Mouse (Mus musculus): ENCODE data around the gene Med16. TPM values are rescaled to one million over a fixed set of nuclear protein-coding genes. Genes with fewer than 3 reads are reported as not detected.
A peak's percentile ranks its signal among the peaks of the same experiment; 100 is the strongest.

Gene Med16
- polyA plus RNA-seq, 1 experiment from 2014 or later, result 56.6 TPM

DNA sequence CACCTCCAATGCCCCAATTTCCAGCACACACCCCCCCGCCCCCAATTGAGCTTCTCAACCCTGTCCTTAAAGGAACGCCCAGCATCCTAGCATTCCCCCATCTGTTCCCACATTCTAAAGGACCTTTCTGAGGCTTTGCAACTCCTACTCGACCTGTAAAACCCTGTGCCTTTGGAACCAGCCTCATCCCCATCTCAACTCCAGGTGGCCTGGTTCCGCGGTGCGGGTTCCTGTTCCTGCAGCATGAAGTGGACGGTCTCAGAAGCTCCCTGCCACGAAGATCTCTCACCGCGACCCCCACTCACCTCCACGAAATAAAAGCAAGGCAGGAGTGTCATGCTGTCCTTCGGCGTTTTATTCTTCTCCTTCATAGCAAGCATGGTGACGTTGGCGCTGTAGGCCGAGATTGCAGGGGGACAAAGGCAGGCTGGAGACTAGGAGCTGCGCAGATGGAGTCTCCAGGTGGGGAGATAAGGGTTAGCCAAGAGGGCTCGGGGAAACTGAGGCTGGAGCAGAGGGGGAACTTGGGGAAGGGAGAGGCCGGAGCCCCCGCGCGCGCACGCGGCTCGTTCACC, 34.9 kb downstream of the Med16 start:
- Histone ChIP-seq H3K27ac (ENCODE audit: low read length) (peak overlapping the region; percentile 90), H3K4me3 (ENCODE audit: low read depth, low read length) (peak overlapping the region; percentile 50), H3K4me1 (ENCODE audit: control insufficient read depth, insufficient read depth, low read length) (peaks cover 36% of the 10 kb centered on the region), H3K36me3 (ENCODE audit: control insufficient read depth, insufficient read depth, low read length) (peaks cover 6% of the 10 kb centered on the region; the same call in 1 of the 2 replicates), H3K9ac (ENCODE audit: low read depth, low read length) (peak overlapping the region; percentile 75), H3K27me3 (ENCODE audit: control insufficient read depth, insufficient read depth, low read depth, low read length) (no peaks in the 10 kb centered on the region), H3K4me2 (ENCODE audit: low read length) (peak overlapping the region; percentile 97), H3K9me3 (replicated peaks; ENCODE audit: control insufficient read depth, low read length, poor library complexity, severe bottlenecking) (no peaks in the 10 kb centered on the region)
- 0% methylated on average over 20 of the region's 26 CpGs for WGBS
- ATAC-seq, result peak; percentile 53

- H3K4me3 ChIP-seq (ENCODE audit: low read depth, low read length), result peak overlapping the region; percentile 50
- H3K4me2 ChIP-seq (ENCODE audit: low read length), result peak overlapping the region; percentile 97
- 3% methylated on average over 6 of the region's 6 CpGs for WGBS
- H3K27ac ChIP-seq (ENCODE audit: low read length), result peak overlapping the region; percentile 90
- H3K4me1 ChIP-seq (ENCODE audit: control insufficient read depth, insufficient read depth, low read length), result peaks cover 36% of the 10 kb centered on the region
- H3K36me3 ChIP-seq (ENCODE audit: control insufficient read depth, insufficient read depth, low read length), result peaks cover 6% of the 10 kb centered on the region; the same call in 1 of the 2 replicates
- H3K27me3 ChIP-seq (ENCODE audit: control insufficient read depth, insufficient read depth, low read depth, low read length), result no peaks in the 10 kb centered on the region
- H3K9me3 ChIP-seq (replicated peaks; ENCODE audit: control insufficient read depth, low read length, poor library complexity, severe bottlenecking), result no peaks in the 10 kb centered on the region
- H3K9ac ChIP-seq (ENCODE audit: low read depth, low read length), result peak overlapping the region; percentile 75
- ATAC-seq, result peak; percentile 8; the same call in 1 of the 2 replicates
These were observed 35.4 kb downstream of the Med16 start for GRCm38 (mm10) chr10:79873313-79873712.

DNA sequence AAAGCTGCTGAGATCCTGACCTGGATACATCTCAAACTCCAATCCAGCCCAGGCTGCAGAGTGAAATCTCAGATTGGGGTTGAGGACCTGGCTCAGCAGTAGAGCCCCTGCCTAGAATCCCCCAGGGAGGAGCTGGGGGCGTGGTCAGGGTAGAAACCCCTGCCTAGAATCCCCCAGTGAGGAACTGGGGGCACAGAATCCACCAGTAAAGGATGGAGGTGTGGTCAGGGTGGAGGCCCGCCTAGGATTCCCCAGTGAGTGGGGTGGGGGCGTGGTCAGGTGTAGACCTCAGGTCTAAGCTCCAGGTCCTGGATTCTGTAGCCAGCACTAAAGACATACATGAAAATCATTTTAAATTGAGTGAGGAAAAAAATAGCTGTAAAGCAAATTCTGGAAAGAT, 35.9 kb downstream of the Med16 start:
- Histone ChIP-seq H3K4me3 (ENCODE audit: low read depth, low read length) (peak overlapping the region; percentile 50), H3K9ac (ENCODE audit: low read depth, low read length) (peak overlapping the region; percentile 75), H3K4me2 (ENCODE audit: low read length) (peak overlapping the region; percentile 97), H3K9me3 (replicated peaks; ENCODE audit: control insufficient read depth, low read length, poor library complexity, severe bottlenecking) (no peaks in the 10 kb centered on the region), H3K27me3 (ENCODE audit: control insufficient read depth, insufficient read depth, low read depth, low read length) (no peaks in the 10 kb centered on the region), H3K27ac (ENCODE audit: low read length) (peak overlapping the region; percentile 90), H3K4me1 (ENCODE audit: control insufficient read depth, insufficient read depth, low read length) (peaks cover 36% of the 10 kb centered on the region), H3K36me3 (ENCODE audit: control insufficient read depth, insufficient read depth, low read length) (peaks cover 6% of the 10 kb centered on the region; the same call in 1 of the 2 replicates)
- 34% methylated on average over 3 of the region's 3 CpGs for whole genome bisulfite sequencing
- ATAC-seq, result no peak

- Histone ChIP-seq H3K9me3 (replicated peaks; ENCODE audit: control insufficient read depth, low read length, poor library complexity, severe bottlenecking) (no peaks in the 10 kb centered on the region), H3K4me1 (ENCODE audit: control insufficient read depth, insufficient read depth, low read length) (peaks cover 39% of the 10 kb centered on the region), H3K9ac (ENCODE audit: low read depth, low read length) (no peak overlapping the region), H3K36me3 (ENCODE audit: control insufficient read depth, insufficient read depth, low read length) (peaks cover 12% of the 10 kb centered on the region; the same call in 1 of the 2 replicates), H3K27ac (ENCODE audit: low read length) (no peak overlapping the region), H3K27me3 (ENCODE audit: control insufficient read depth, insufficient read depth, low read depth, low read length) (no peaks in the 10 kb centered on the region), H3K4me2 (ENCODE audit: low read length) (peak overlapping the region; percentile 97), H3K4me3 (ENCODE audit: low read depth, low read length) (peak overlapping the region; percentile 50)
- ATAC-seq, result no peak
- WGBS, result 92% methylated on average over 8 of the region's 8 CpGs
These were observed 36.9 kb downstream of the Med16 start for GRCm38 (mm10) chr10:79871845-79872244.

GRCm38 (mm10) chr10:79866601-79867000, 42.1 kb downstream of the Med16 start:
- Histone ChIP-seq H3K4me3 (ENCODE audit: low read depth, low read length) (no peak overlapping the region), H3K9me3 (replicated peaks; ENCODE audit: control insufficient read depth, low read length, poor library complexity, severe bottlenecking) (no peaks in the 10 kb centered on the region), H3K27me3 (ENCODE audit: control insufficient read depth, insufficient read depth, low read depth, low read length) (no peaks in the 10 kb centered on the region), H3K4me1 (ENCODE audit: control insufficient read depth, insufficient read depth, low read length) (peaks cover 17% of the 10 kb centered on the region), H3K36me3 (ENCODE audit: control insufficient read depth, insufficient read depth, low read length) (peaks cover 41% of the 10 kb centered on the region), H3K27ac (ENCODE audit: low read length) (no peak overlapping the region), H3K4me2 (ENCODE audit: low read length) (no peak overlapping the region), H3K9ac (ENCODE audit: low read depth, low read length) (no peak overlapping the region)
- 82% methylated on average over 11 of the region's 11 CpGs for WGBS
- ATAC-seq, result no peak

- Histone ChIP-seq H3K4me3 (ENCODE audit: low read depth, low read length) (no peak overlapping the region), H3K27ac (ENCODE audit: low read length) (0 out of 2 replicates have a peak overlapping the region, but pooled peaks have one; percentile 3), H3K4me2 (ENCODE audit: low read length) (no peak overlapping the region), H3K9ac (ENCODE audit: low read depth, low read length) (no peak overlapping the region), H3K27me3 (ENCODE audit: control insufficient read depth, insufficient read depth, low read depth, low read length) (no peaks in the 10 kb centered on the region), H3K4me1 (ENCODE audit: control insufficient read depth, insufficient read depth, low read length) (peaks cover 14% of the 10 kb centered on the region), H3K36me3 (ENCODE audit: control insufficient read depth, insufficient read depth, low read length) (peaks cover 43% of the 10 kb centered on the region), H3K9me3 (replicated peaks; ENCODE audit: control insufficient read depth, low read length, poor library complexity, severe bottlenecking) (no peaks in the 10 kb centered on the region)
- ATAC-seq, result peak; percentile 1; the same call in 1 of the 2 replicates
- 73% methylated on average over 19 of the region's 19 CpGs for WGBS
These were observed 42.9 kb downstream of the Med16 start for GRCm38 (mm10) chr10:79865801-79866295.

DNA sequence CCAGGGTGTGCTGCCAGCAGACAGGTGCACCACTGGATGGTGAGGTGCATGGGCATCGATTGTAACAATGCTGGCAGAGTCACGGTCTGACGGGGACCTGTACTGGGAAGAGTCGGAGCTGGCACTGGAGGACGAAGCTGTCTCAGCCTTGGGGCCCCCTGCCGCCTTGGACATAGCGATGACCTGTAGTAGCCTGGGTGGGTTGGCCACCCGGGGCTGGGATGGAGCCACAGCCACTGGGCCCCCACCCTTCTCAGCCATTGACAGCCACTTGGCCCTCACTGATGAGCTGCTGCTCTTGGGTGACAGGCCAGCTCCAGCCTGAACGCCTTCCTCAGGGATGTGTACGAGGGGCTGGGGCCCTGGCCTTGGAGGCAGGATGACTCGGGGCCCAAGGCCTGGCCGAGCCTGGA, 43.5 kb downstream of the Med16 start:
- H3K9ac ChIP-seq (ENCODE audit: low read depth, low read length), result no peak overlapping the region
- H3K4me3 ChIP-seq (ENCODE audit: low read depth, low read length), result no peak overlapping the region
- peak; percentile 18; the same call in 1 of the 2 replicates for ATAC-seq
- H3K9me3 ChIP-seq (replicated peaks; ENCODE audit: control insufficient read depth, low read length, poor library complexity, severe bottlenecking), result no peaks in the 10 kb centered on the region
- no peaks in the 10 kb centered on the region for H3K27me3 ChIP-seq (ENCODE audit: control insufficient read depth, insufficient read depth, low read depth, low read length)
- H3K4me2 ChIP-seq (ENCODE audit: low read length), result no peak overlapping the region
- H3K36me3 ChIP-seq (ENCODE audit: control insufficient read depth, insufficient read depth, low read length), result peaks cover 48% of the 10 kb centered on the region
- peaks cover 14% of the 10 kb centered on the region for H3K4me1 ChIP-seq (ENCODE audit: control insufficient read depth, insufficient read depth, low read length)
- WGBS, result 65% methylated on average over 12 of the region's 12 CpGs
- H3K27ac ChIP-seq (ENCODE audit: low read length), result no peak overlapping the region; the same call in 1 of the 2 replicates

- no peak overlapping the region for H3K9ac ChIP-seq (ENCODE audit: low read depth, low read length)
- no peak overlapping the region for H3K4me2 ChIP-seq (ENCODE audit: low read length)
- H3K36me3 ChIP-seq (ENCODE audit: control insufficient read depth, insufficient read depth, low read length), result peaks cover 54% of the 10 kb centered on the region
- peak overlapping the region; percentile 2; the same call in 1 of the 2 replicates for H3K27ac ChIP-seq (ENCODE audit: low read length)
- 0 out of 2 replicates have a peak, but pooled peaks have one; percentile 4 for ATAC-seq
- H3K4me1 ChIP-seq (ENCODE audit: control insufficient read depth, insufficient read depth, low read length), result peaks cover 11% of the 10 kb centered on the region
- 62% methylated on average over 9 of the region's 10 CpGs for WGBS
- H3K4me3 ChIP-seq (ENCODE audit: low read depth, low read length), result no peak overlapping the region
- H3K27me3 ChIP-seq (ENCODE audit: control insufficient read depth, insufficient read depth, low read depth, low read length), result no peaks in the 10 kb centered on the region
- no peaks in the 10 kb centered on the region for H3K9me3 ChIP-seq (replicated peaks; ENCODE audit: control insufficient read depth, low read length, poor library complexity, severe bottlenecking)
These were observed 44.2 kb downstream of the Med16 start for GRCm38 (mm10) chr10:79864351-79865188.
